Mouse (Mus musculus) hindbrain, embryonic 11.5 days (tissue): Measurements from ENCODE around the gene Nxf1. TPM values are rescaled to one million over a fixed set of nuclear protein-coding genes. Genes with fewer than 3 reads are reported as not detected.

Experiments
- ATAC-seq: fragments of 200-750 bp; cut with Nextera tagmentation; 2 replicates; pipeline ENCODE4 v1.8.0; 2017; ENCODE audit warnings: mild to moderate bottlenecking, moderate TSS enrichment, moderate library complexity; ENCODE audit not compliant: low FRiP score
- DNase-seq: peaks from one replicate; pipeline ENCODE4 v3.0.0-alpha.2; 2015; ENCODE audit warnings: low spot score
- H3K27ac ChIP-seq: fragments of 300-500 bp; sonication (generic); 2 replicates; pipeline ENCODE4 v1.5.1; 2014; ENCODE audit warnings: mild to moderate bottlenecking, low read depth, low read length
- H3K27me3 ChIP-seq: fragments of 300-500 bp; sonication (generic); 2 replicates; pipeline ENCODE4 v1.6.1; 2014; ENCODE audit warnings: mild to moderate bottlenecking, low read length, moderate library complexity, mixed read lengths; ENCODE audit not compliant: control insufficient read depth, insufficient read depth
- H3K36me3 ChIP-seq: fragments of 300-500 bp; sonication (generic); 2 replicates; pipeline ENCODE4 v1.6.1; 2014; ENCODE audit warnings: mild to moderate bottlenecking, low read length, moderate library complexity, mixed read lengths; ENCODE audit not compliant: control insufficient read depth, insufficient read depth
- H3K4me1 ChIP-seq: fragments of 300-500 bp; sonication (generic); replicated peaks from 2 replicates; pipeline ENCODE4 v1.6.1; 2014; ENCODE audit warnings: low read length, mixed read lengths; ENCODE audit not compliant: control insufficient read depth, insufficient read depth
- H3K4me2 ChIP-seq: fragments of 300-500 bp; sonication (generic); replicated peaks from 2 replicates; pipeline ENCODE4 v1.6.1; 2014; ENCODE audit warnings: mild to moderate bottlenecking, low read depth, low read length
- H3K4me3 ChIP-seq: fragments of 300-500 bp; sonication (generic); 2 replicates; pipeline ENCODE4 v1.5.1; 2014; ENCODE audit warnings: low read depth, low read length
- H3K9ac ChIP-seq: fragments of 300-500 bp; sonication (generic); 2 replicates; pipeline ENCODE4 v1.6.1; 2014; ENCODE audit warnings: low read depth, low read length
- H3K9me3 ChIP-seq: fragments of 300-500 bp; sonication (generic); 2 replicates; pipeline ENCODE4 v1.6.1; 2016; ENCODE audit warnings: low read length; ENCODE audit not compliant: control insufficient read depth
- WGBS: fragments of 180-500 bp; shearing (Covaris S2); extraction: QIAGEN DNeasy Blood & Tissue Kit; methylation state at CpG from one replicate; pipeline ENCODE4 v1.1.7; 2014; 5-methylcytosine and 5-hydroxymethylcytosine counted together
- polyA plus RNA-seq: library from polyadenylated mRNA; unstranded; fragments of >200 nt; fragmentation: Nextera tagmentation; extraction: Ambion mirVana; gene quantifications from 2 replicates; pipeline ENCODE4 v1.2.1, GENCODE M21; 2014

Nxf1 gene
- polyA plus RNA-seq, 1 experiment from 2014 or later: 213 TPM

GRCm38 (mm10) chr19:8742176-8742575 lies 14.7 kb upstream of the Nxf1 start:
- Histone ChIP-seq H3K4me3 (peak overlapping the region; percentile 47), H3K4me2 (peak overlapping the region; percentile 47), H3K9me3 (no peaks in the 10 kb centered on the region), H3K4me1 (0 out of 2 replicates have a peak, but pooled peaks cover 6% of the 10 kb centered on the region), H3K9ac (peak overlapping the region; percentile 38), H3K36me3 (peaks cover 2% of the 10 kb centered on the region; the same call in 1 of the 2 replicates), H3K27ac (no peak overlapping the region), H3K27me3 (no peaks in the 10 kb centered on the region)
- no peak for DNase-seq
- ATAC-seq: no peak
- 18% methylated on average over 14 of the region's 14 CpGs for WGBS

- DNase-seq (no peak), ATAC-seq (no peak)
- Histone ChIP-seq H3K9ac (no peak overlapping the region), H3K27me3 (no peaks in the 10 kb centered on the region), H3K36me3 (peaks cover 7% of the 10 kb centered on the region), H3K4me1 (0 out of 2 replicates have a peak, but pooled peaks cover 6% of the 10 kb centered on the region), H3K9me3 (no peaks in the 10 kb centered on the region), H3K4me3 (no peak overlapping the region), H3K27ac (no peak overlapping the region), H3K4me2 (no peak overlapping the region)
- WGBS: 89% methylated on average over 1 of the region's 1 CpGs
Observed at GRCm38 (mm10) chr19:8745382-8745781, 11.5 kb upstream of the Nxf1 start.

- Histone ChIP-seq H3K9me3 (no peaks in the 10 kb centered on the region), H3K9ac (no peak overlapping the region), H3K36me3 (peaks cover 10% of the 10 kb centered on the region), H3K4me3 (no peak overlapping the region), H3K4me1 (0 out of 2 replicates have a peak, but pooled peaks cover 4% of the 10 kb centered on the region), H3K27me3 (no peaks in the 10 kb centered on the region), H3K4me2 (no peak overlapping the region), H3K27ac (no peak overlapping the region)
- ATAC-seq (no peak), DNase-seq (no peak)
- WGBS: 76% methylated on average over 2 of the region's 2 CpGs
Observed at GRCm38 (mm10) chr19:8747368-8747767, 9.5 kb upstream of the Nxf1 start.

- Histone ChIP-seq H3K27me3 (no peaks in the 10 kb centered on the region), H3K4me2 (no peak overlapping the region), H3K27ac (no peak overlapping the region), H3K4me1 (peaks cover 4% of the 10 kb centered on the region), H3K9me3 (no peaks in the 10 kb centered on the region), H3K36me3 (peaks cover 10% of the 10 kb centered on the region), H3K4me3 (no peak overlapping the region), H3K9ac (no peak overlapping the region)
- DNase-seq (no peak), ATAC-seq (no peak)
- WGBS: 78% methylated on average over 3 of the region's 3 CpGs
Observed at GRCm38 (mm10) chr19:8755652-8756051, 1.2 kb upstream of the Nxf1 start.

- peaks cover 4% of the 10 kb centered on the region for H3K4me1 ChIP-seq
- peak overlapping the region; percentile 63 for H3K4me2 ChIP-seq
- peak overlapping the region; percentile 84 for H3K4me3 ChIP-seq
- H3K27me3 ChIP-seq: no peaks in the 10 kb centered on the region
- ATAC-seq (peak; percentile 6; the same call in 1 of the 2 replicates), DNase-seq (no peak)
- WGBS: 8% methylated on average over 14 of the region's 14 CpGs
- peaks cover 6% of the 10 kb centered on the region for H3K36me3 ChIP-seq
- peak overlapping the region; percentile 87 for H3K9ac ChIP-seq
- H3K27ac ChIP-seq: peak overlapping the region; percentile 72; the same call in 1 of the 2 replicates
- no peaks in the 10 kb centered on the region for H3K9me3 ChIP-seq
Observed at GRCm38 (mm10) chr19:8757471-8757998, 662 bp downstream of the Nxf1 start.

GRCm38 (mm10) chr19:8758899-8759298 lies 2.0 kb downstream of the Nxf1 start:
- no peak overlapping the region for H3K9ac ChIP-seq
- H3K36me3 ChIP-seq: peaks cover 11% of the 10 kb centered on the region
- H3K27ac ChIP-seq: no peak overlapping the region
- no peak overlapping the region for H3K4me3 ChIP-seq
- no peaks in the 10 kb centered on the region for H3K27me3 ChIP-seq
- WGBS: 93% methylated on average over 2 of the region's 2 CpGs
- no peaks in the 10 kb centered on the region for H3K9me3 ChIP-seq
- no peak for DNase-seq
- no peak overlapping the region for H3K4me2 ChIP-seq
- no peak for ATAC-seq
- H3K4me1 ChIP-seq: peaks cover 4% of the 10 kb centered on the region

- Histone ChIP-seq H3K9me3 (no peaks in the 10 kb centered on the region), H3K4me3 (no peak overlapping the region), H3K4me1 (peaks cover 4% of the 10 kb centered on the region), H3K9ac (no peak overlapping the region), H3K27me3 (no peaks in the 10 kb centered on the region), H3K4me2 (no peak overlapping the region), H3K36me3 (peaks cover 21% of the 10 kb centered on the region), H3K27ac (no peak overlapping the region)
- DNase-seq: no peak
- ATAC-seq: no peak
- 93% methylated on average over 2 of the region's 2 CpGs for WGBS
Observed at GRCm38 (mm10) chr19:8760757-8761156, 3.9 kb downstream of the Nxf1 start.

GRCm38 (mm10) chr19:8763276-8763675 lies 6.4 kb downstream of the Nxf1 start:
- H3K4me3 ChIP-seq: no peak overlapping the region
- peaks cover 35% of the 10 kb centered on the region for H3K36me3 ChIP-seq
- H3K4me2 ChIP-seq: no peak overlapping the region
- H3K9ac ChIP-seq: no peak overlapping the region
- DNase-seq: no peak
- ATAC-seq: no peak
- H3K27ac ChIP-seq: no peak overlapping the region
- H3K4me1 ChIP-seq: peaks cover under 1% of the 10 kb centered on the region
- 95% methylated on average over 4 of the region's 4 CpGs for WGBS
- H3K9me3 ChIP-seq: no peaks in the 10 kb centered on the region
- no peaks in the 10 kb centered on the region for H3K27me3 ChIP-seq

- Histone ChIP-seq H3K4me2 (no peak overlapping the region), H3K4me1 (no peaks in the 10 kb centered on the region), H3K36me3 (peaks cover 42% of the 10 kb centered on the region), H3K27ac (no peak overlapping the region), H3K9me3 (no peaks in the 10 kb centered on the region), H3K27me3 (no peaks in the 10 kb centered on the region), H3K9ac (no peak overlapping the region), H3K4me3 (no peak overlapping the region)
- 95% methylated on average over 9 of the region's 9 CpGs for WGBS
- ATAC-seq (no peak), DNase-seq (no peak)
Observed at GRCm38 (mm10) chr19:8765562-8765961, 8.7 kb downstream of the Nxf1 start.
